Mouse (Mus musculus) MEL (cell line): ENCODE results near the gene Faf1.

ENCODE experiments used
- CTCF ChIP-seq, 3 experiments: IDR thresholded peaks in 2 of 3; conservative IDR thresholded peaks in 1 of 3; 2 replicates each; pipeline ENCODE4 v1.5.1; 2011 to 2012; ENCODE audit warnings: low read length in 3 of 3, low read depth in 2 of 3, mild to moderate bottlenecking in 2 of 3, improper control_type of control experiment in 1 of 3, inconsistent platforms in 1 of 3, mixed read lengths in 1 of 3, moderate library complexity in 1 of 3; ENCODE audit not compliant: control insufficient read depth in 1 of 3, insufficient read depth in 1 of 3, poor library complexity in 1 of 3, severe bottlenecking in 1 of 3
- ELF1 ChIP-seq: IDR thresholded peaks from 2 replicates; pipeline ENCODE4 v1.6.1; 2014; ENCODE audit warnings: low read depth, mild to moderate bottlenecking, inconsistent platforms, low read length, improper control_type of control experiment, moderate library complexity
- GATA1 ChIP-seq: IDR thresholded peaks from 2 replicates; pipeline ENCODE4 v1.6.1; 2011; ENCODE audit warnings: low read depth, low read length, improper control_type of control experiment
- MAFK ChIP-seq: IDR thresholded peaks from 2 replicates; pipeline ENCODE4 v1.6.1; 2011; ENCODE audit warnings: low read depth, mild to moderate bottlenecking, low read length, improper control_type of control experiment, borderline replicate concordance
- MAZ ChIP-seq: IDR thresholded peaks from 2 replicates; pipeline ENCODE4 v1.6.1; 2012; ENCODE audit warnings: low read depth, mild to moderate bottlenecking, inconsistent platforms, low read length, improper control_type of control experiment
- MYC ChIP-seq: IDR thresholded peaks from 2 replicates; pipeline ENCODE4 v1.6.1; 2011; ENCODE audit warnings: low read depth, mild to moderate bottlenecking, low read length, improper control_type of control experiment, moderate library complexity
- NRF1 ChIP-seq: IDR thresholded peaks from 2 replicates; pipeline ENCODE4 v1.6.1; 2014; ENCODE audit warnings: low read depth, mild to moderate bottlenecking, inconsistent platforms, low read length, improper control_type of control experiment, moderate library complexity; ENCODE audit not compliant: poor library complexity, insufficient read depth, severe bottlenecking
- SMC3 ChIP-seq: IDR thresholded peaks from 2 replicates; pipeline ENCODE4 v1.6.1; 2011; ENCODE audit warnings: low read depth, low read length, improper control_type of control experiment
- TBP ChIP-seq: IDR thresholded peaks from 2 replicates; pipeline ENCODE4 v1.8.0; 2011; ENCODE audit warnings: low read depth, low read length, improper control_type of control experiment
- TCF12 ChIP-seq: IDR thresholded peaks from 2 replicates; pipeline ENCODE4 v1.6.1; 2014; ENCODE audit warnings: low read depth, mild to moderate bottlenecking, inconsistent platforms, low read length, improper control_type of control experiment, moderate library complexity
- UBTF ChIP-seq: IDR thresholded peaks from 2 replicates; pipeline ENCODE4 v1.6.1; 2012; ENCODE audit warnings: low read depth, mild to moderate bottlenecking, inconsistent platforms, low read length, improper control_type of control experiment, moderate library complexity, borderline replicate concordance; ENCODE audit not compliant: insufficient read depth
- USF1 ChIP-seq: IDR thresholded peaks from 2 replicates; pipeline ENCODE4 v1.6.1; 2014; ENCODE audit warnings: low read depth, mild to moderate bottlenecking, inconsistent platforms, low read length, improper control_type of control experiment, moderate library complexity
- ZMIZ1 ChIP-seq: IDR thresholded peaks from 2 replicates; pipeline ENCODE4 v1.6.1; 2012; ENCODE audit warnings: low read depth, mild to moderate bottlenecking, inconsistent platforms, low read length, improper control_type of control experiment, moderate library complexity
- ZNF384 ChIP-seq: IDR thresholded peaks from 2 replicates; pipeline ENCODE4 v1.6.1; 2012; ENCODE audit warnings: low read depth, mild to moderate bottlenecking, inconsistent platforms, low read length, improper control_type of control experiment

DNA sequence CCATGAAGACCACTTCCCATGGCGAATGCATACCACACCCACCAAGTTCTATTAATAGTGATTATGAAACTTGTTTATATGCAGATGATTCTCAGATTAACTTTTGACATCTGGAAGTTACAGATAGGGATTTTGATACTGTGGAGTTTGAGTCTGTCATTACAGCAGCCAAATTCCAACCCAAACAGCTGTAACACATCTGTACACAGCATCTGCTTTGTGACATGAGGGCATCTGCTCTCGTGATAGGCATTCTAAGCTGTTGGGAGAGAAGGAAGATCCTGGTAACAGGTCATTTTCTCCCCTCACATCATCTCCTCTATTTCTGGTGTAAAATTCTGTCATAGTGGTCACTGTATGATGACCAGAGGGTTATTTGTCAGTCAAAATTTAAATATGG, 46.2 kb upstream of the Faf1 start:
- TF ChIP-seq UBTF (no peak), MAZ (no peak), ZNF384 (no peak), TBP (no peak), TCF12 (no peak), MYC (no peak), ELF1 (no peak), ZMIZ1 (no peak), GATA1 (no peak), USF1 (no peak), NRF1 (no peak), SMC3 (no peak), CTCF (IDR thresholded peaks at IDR 0.05 in 2 of 3, conservative IDR thresholded peaks at IDR 0.05 in 1 of 3; ENCODE audit: control insufficient read depth in 1 of 3, insufficient read depth in 1 of 3, low read depth in 2 of 3, low read length in 3 of 3, poor library complexity in 1 of 3, severe bottlenecking in 1 of 3) (no peak), MAFK (no peak)
